Mouse (Mus musculus) heart, embryonic 15.5 days (tissue): ENCODE measurements around the gene Ift140. TPM values are rescaled to one million over a fixed set of nuclear protein-coding genes. Genes with fewer than 3 reads are reported as not detected.
"Not testable (repeated sequence)": the region's sequence is repeated elsewhere in the genome, so short reads cannot be mapped to it uniquely, and the experiment has no call there.

Experiments used
- ATAC-seq: fragments of 200-750 bp; cut with Nextera tagmentation; replicated peaks from 2 replicates; pipeline ENCODE4 v1.8.0; 2017; ENCODE audit warnings: low read depth, moderate TSS enrichment; ENCODE audit not compliant: insufficient number of reproducible peaks, insufficient read depth, low FRiP score
- H3K27ac ChIP-seq: fragments of 300-500 bp; sonication (generic); 2 replicates; pipeline ENCODE4 v1.5.1; 2015; ENCODE audit warnings: mild to moderate bottlenecking, inconsistent platforms
- H3K27me3 ChIP-seq: fragments of 300-500 bp; sonication (generic); 2 replicates; pipeline ENCODE4 v1.6.1; 2015; ENCODE audit warnings: inconsistent platforms
- H3K36me3 ChIP-seq: fragments of 300-500 bp; sonication (generic); 2 replicates; pipeline ENCODE4 v1.6.1; 2015; ENCODE audit warnings: mild to moderate bottlenecking, inconsistent platforms
- H3K4me1 ChIP-seq: fragments of 300-500 bp; sonication (generic); replicated peaks from 2 replicates; pipeline ENCODE4 v1.6.1; 2015; ENCODE audit warnings: inconsistent platforms
- H3K4me2 ChIP-seq: fragments of 300-500 bp; sonication (generic); 2 replicates; pipeline ENCODE4 v1.6.1; 2015; ENCODE audit warnings: inconsistent platforms, mild to moderate bottlenecking, moderate library complexity
- H3K4me3 ChIP-seq: fragments of 300-500 bp; sonication (generic); 2 replicates; pipeline ENCODE4 v1.5.1; 2015; ENCODE audit warnings: mild to moderate bottlenecking, inconsistent platforms
- H3K9ac ChIP-seq: fragments of 300-500 bp; sonication (generic); 2 replicates; pipeline ENCODE4 v1.6.1; 2015; ENCODE audit warnings: mild to moderate bottlenecking, inconsistent platforms
- H3K9me3 ChIP-seq: fragments of 300-500 bp; sonication (generic); replicated peaks from 2 replicates; pipeline ENCODE4 v1.6.1; 2016; ENCODE audit warnings: inconsistent platforms
- WGBS: fragments of 180-500 bp; shearing (Covaris S2); methylation state at CpG from one replicate; pipeline ENCODE4 v1.1.7; 2015; ENCODE audit warnings: mixed read lengths; 5-methylcytosine and 5-hydroxymethylcytosine counted together
- polyA plus RNA-seq: library from polyadenylated mRNA; unstranded; fragments of >200 nt; fragmentation: Nextera tagmentation; extraction: Ambion mirVana; gene quantifications from 2 replicates; pipeline ENCODE4 v1.2.1, GENCODE M21; 2015

Gene Ift140
- polyA plus RNA-seq, 1 experiment from 2014 or later: 8.9 TPM

- Histone ChIP-seq H3K9ac (no peak within 1 kb of the TSS), H3K9me3 (no peaks in the 10 kb centered on the region), H3K27ac (no peak within 1 kb of the TSS), H3K4me3 (no peak within 1 kb of the TSS), H3K4me1 (0 out of 2 replicates have a peak, but pooled peaks cover 5% of the 10 kb centered on the region), H3K36me3 (no peaks in the 10 kb centered on the region), H3K4me2 (no peak within 1 kb of the TSS), H3K27me3 (0 out of 2 replicates have a peak, but pooled peaks cover 6% of the 10 kb centered on the region)
- 24% methylated on average over 3 of the region's 3 CpGs for WGBS
- no peak for ATAC-seq
These were observed 104.5 kb downstream of the Ift140 start, which contains the start of gene Ptx4 for GRCm38 (mm10) chr17:25120406-25120805. Gene Ptx4, plus strand, starts transcription at chr17:25120760.

DNA sequence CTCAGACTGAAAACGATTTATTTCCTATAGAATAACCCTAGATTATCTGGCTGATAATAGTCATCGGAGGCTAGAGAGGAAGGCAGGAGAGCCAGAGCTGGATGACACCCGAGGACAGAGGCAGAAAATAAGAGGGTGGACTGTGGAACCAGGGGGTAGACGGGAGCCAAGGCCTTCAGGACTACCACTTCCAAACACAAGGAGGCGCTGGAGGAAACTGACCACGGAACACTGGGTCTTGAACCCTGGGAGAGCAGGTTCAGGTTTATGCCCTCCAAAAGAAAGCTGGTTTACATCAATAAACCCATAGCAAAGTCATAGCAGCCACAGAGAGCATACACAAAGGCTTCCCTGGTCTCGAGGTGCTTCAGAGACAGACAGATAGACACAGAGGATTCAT is 108.1 kb downstream of the Ift140 start:
- Histone ChIP-seq H3K4me2 (no peak overlapping the region), H3K9me3 (no peaks in the 10 kb centered on the region)
- 25% methylated on average over 7 of the region's 7 CpGs for WGBS

DNA sequence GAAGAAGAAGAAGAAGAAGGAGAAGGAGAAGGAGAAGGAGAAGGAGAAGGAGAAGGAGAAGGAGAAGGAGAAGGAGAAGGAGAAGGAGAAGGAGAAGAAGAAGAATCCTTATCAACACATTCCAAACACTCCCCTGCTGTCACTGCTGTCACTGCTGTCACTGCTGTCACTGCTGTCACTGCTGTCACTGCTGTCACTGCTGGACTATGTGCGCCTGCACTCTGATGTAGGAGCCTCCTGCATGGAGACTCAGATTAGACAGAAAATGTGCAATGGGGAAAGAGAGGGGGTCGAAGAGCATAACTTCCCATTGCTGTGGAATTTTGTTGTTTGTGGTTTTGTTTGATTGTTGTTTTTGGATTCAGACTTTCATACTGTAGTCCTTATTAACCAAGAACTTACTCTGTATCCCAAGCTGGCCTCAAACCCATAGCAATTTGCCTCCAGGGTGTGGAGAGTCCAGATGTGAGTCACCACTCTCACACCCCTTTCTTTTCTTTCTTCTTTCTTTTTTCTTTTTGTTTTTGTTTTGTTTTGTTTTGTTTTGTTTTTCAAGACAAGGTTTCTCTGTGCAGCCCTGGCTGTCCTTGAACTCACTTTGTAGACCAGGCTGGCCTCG is 109.7 kb downstream of the Ift140 start:
- H3K9ac ChIP-seq, H3K27me3 ChIP-seq, H3K27ac ChIP-seq, H3K36me3 ChIP-seq, H3K9me3 ChIP-seq, ATAC-seq, H3K4me2 ChIP-seq, H3K4me3 ChIP-seq, H3K4me1 ChIP-seq: not testable (repeated sequence)
- 52% methylated on average over 3 of the region's 3 CpGs for whole genome bisulfite sequencing

More for the DNA sequence above, 108.1 kb downstream of the Ift140 start:
- no peak overlapping the region for H3K4me3 ChIP-seq
- H3K9ac ChIP-seq: no peak overlapping the region
- no peak overlapping the region for H3K27ac ChIP-seq
- 0 out of 2 replicates have a peak, but pooled peaks cover 6% of the 10 kb centered on the region for H3K27me3 ChIP-seq
- no peak for ATAC-seq
- H3K4me1 ChIP-seq: peaks cover 6% of the 10 kb centered on the region
- no peaks in the 10 kb centered on the region for H3K36me3 ChIP-seq

DNA sequence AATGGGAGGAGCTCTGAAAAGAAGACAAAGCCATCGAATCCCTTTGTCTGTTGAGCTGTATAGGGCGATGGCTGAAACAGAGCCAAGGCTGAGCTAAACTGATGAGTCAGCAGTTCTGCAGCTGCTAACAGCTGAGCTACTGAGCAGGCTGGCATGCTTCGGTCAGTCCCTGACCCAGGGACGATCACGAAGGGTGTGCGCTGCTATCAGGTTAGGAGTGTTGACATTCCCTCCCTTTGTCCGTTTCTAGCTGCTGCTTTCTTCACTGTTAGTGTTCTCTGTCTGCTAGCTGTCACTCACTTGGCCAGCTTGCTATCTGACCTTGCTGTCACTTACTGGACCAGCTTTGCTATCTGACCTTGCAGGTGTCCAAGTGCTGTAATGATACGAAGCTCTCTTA is 111.2 kb downstream of the Ift140 start:
- H3K4me3 ChIP-seq: no peak overlapping the region
- no peak overlapping the region for H3K4me2 ChIP-seq
- H3K36me3 ChIP-seq: no peaks in the 10 kb centered on the region
- H3K9me3 ChIP-seq: no peaks in the 10 kb centered on the region
- no peak overlapping the region for H3K9ac ChIP-seq
- WGBS: 17% methylated on average over 8 of the region's 8 CpGs
- ATAC-seq: peak; percentile 55; the same call in 1 of the 2 replicates
- no peak overlapping the region for H3K27ac ChIP-seq
- peaks cover 6% of the 10 kb centered on the region for H3K4me1 ChIP-seq
- H3K27me3 ChIP-seq: 0 out of 2 replicates have a peak, but pooled peaks cover 6% of the 10 kb centered on the region

DNA sequence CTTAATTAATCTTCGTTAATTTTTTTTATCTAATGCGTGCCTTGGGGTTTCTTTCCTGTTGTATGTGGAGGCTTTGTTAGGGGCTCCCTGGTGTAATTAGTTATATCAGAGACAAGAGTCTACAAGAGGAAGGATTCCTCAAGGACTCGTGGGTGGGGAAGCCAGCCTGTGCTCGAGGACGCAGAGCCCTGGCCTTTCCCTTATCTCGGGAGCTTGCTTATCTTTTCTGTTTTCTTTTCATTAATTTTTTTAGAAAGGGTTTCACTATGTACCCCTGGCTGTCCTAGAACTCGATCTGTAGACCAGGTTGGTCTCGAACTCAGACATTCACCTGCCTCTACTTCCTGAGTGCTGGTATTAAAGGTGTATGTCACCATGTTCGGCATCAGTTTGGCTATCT is 111.8 kb downstream of the Ift140 start:
- H3K27ac ChIP-seq: no peak overlapping the region
- peaks cover 6% of the 10 kb centered on the region for H3K4me1 ChIP-seq
- no peak overlapping the region for H3K9ac ChIP-seq
- H3K36me3 ChIP-seq: no peaks in the 10 kb centered on the region
- no peaks in the 10 kb centered on the region for H3K9me3 ChIP-seq
- no peak for ATAC-seq
- H3K4me3 ChIP-seq: no peak overlapping the region
- WGBS: 40% methylated on average over 9 of the region's 9 CpGs
- H3K27me3 ChIP-seq: 0 out of 2 replicates have a peak, but pooled peaks cover 6% of the 10 kb centered on the region
- H3K4me2 ChIP-seq: no peak overlapping the region

DNA sequence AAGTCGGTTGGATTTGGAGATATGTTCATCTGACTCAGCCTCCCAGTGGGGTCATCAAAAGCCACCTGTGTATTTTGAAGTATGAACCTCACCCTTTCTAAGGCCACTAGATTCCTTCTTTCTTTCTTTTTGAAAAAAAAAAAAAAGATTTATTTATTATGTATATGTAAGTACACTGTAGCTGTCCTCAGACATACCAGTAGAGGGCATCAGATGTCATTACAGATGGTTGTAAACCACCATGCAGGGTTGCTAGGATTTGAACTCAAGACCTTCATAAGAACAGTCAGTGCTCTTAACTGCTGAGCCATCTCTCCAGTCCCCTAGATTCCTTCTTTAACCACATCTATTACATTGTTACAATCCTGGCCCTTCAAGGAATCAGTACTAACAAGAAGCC is 114.2 kb downstream of the Ift140 start:
- 86% methylated on average over 1 of the region's 1 CpGs for WGBS
- Histone ChIP-seq H3K4me1 (peaks cover 17% of the 10 kb centered on the region), H3K4me2 (no peak overlapping the region), H3K9me3 (no peaks in the 10 kb centered on the region), H3K4me3 (no peak overlapping the region), H3K27me3 (no peaks in the 10 kb centered on the region), H3K9ac (no peak overlapping the region), H3K27ac (no peak overlapping the region), H3K36me3 (no peaks in the 10 kb centered on the region)
- ATAC-seq: no peak

- ATAC-seq: peak; percentile 90
- Histone ChIP-seq H3K4me2 (peak within 1 kb of the TSS; percentile 67), H3K4me1 (peaks cover 11% of the 10 kb centered on the region), H3K4me3 (peak within 1 kb of the TSS; percentile 69), H3K36me3 (no peaks in the 10 kb centered on the region), H3K9ac (peak within 1 kb of the TSS; percentile 71), H3K27me3 (no peaks in the 10 kb centered on the region), H3K27ac (0 out of 2 replicates have a peak within 1 kb of the TSS, but pooled peaks have one; percentile 1), H3K9me3 (no peaks in the 10 kb centered on the region)
- WGBS: under 1% methylated on average over 40 of the region's 40 CpGs
These were observed 117.4 kb downstream of the Ift140 start, which contains the start of gene Clcn7 for GRCm38 (mm10) chr17:25133275-25133698. Gene Clcn7, plus strand, starts transcription at chr17:25133391.

- Histone ChIP-seq H3K4me3 (no peak overlapping the region), H3K27ac (no peak overlapping the region), H3K4me1 (peaks cover 11% of the 10 kb centered on the region), H3K4me2 (no peak overlapping the region), H3K9me3 (no peaks in the 10 kb centered on the region), H3K27me3 (no peaks in the 10 kb centered on the region), H3K36me3 (no peaks in the 10 kb centered on the region), H3K9ac (no peak overlapping the region)
- ATAC-seq: no peak
- WGBS: 88% methylated on average over 6 of the region's 6 CpGs
These were observed 119.7 kb downstream of the Ift140 start for GRCm38 (mm10) chr17:25135622-25136021.

DNA sequence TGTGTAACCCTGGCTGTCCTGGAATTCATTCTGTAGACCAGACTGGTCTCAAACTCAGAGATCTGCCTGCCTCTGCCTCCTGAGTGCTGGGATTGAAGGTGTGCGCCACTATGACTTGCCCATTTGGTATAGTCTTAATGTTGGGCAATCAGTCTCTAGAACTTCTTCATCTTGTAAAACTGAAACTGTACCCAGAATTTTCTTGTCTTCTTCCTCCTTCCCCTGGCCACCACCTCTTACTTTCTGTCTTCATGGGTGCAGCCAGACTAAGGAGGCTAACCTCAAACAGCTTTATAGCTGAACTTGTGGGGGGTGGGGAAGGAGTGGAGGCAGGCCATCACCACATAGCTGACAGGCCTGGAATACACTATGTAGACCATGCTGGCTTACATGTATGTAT is 122.9 kb downstream of the Ift140 start:
- ATAC-seq: no peak
- Histone ChIP-seq H3K9me3 (no peaks in the 10 kb centered on the region), H3K27me3 (no peaks in the 10 kb centered on the region), H3K9ac (no peak overlapping the region), H3K36me3 (no peaks in the 10 kb centered on the region), H3K4me3 (no peak overlapping the region), H3K27ac (no peak overlapping the region), H3K4me1 (peaks cover 9% of the 10 kb centered on the region), H3K4me2 (no peak overlapping the region)
- WGBS: 93% methylated on average over 1 of the region's 1 CpGs

- no peak overlapping the region for H3K27ac ChIP-seq
- no peaks in the 10 kb centered on the region for H3K36me3 ChIP-seq
- H3K4me2 ChIP-seq: no peak overlapping the region
- H3K9me3 ChIP-seq: no peaks in the 10 kb centered on the region
- no peak for ATAC-seq
- H3K27me3 ChIP-seq: no peaks in the 10 kb centered on the region
- no peaks in the 10 kb centered on the region for H3K4me1 ChIP-seq
- WGBS: 69% methylated on average over 4 of the region's 4 CpGs
- H3K4me3 ChIP-seq: no peak overlapping the region
- no peak overlapping the region for H3K9ac ChIP-seq
These were observed 124.1 kb downstream of the Ift140 start for GRCm38 (mm10) chr17:25139960-25140359.
